Mouse (Mus musculus) brain, embryonic 14.5 days (tissue): Measurements from ENCODE around the gene Cry2.

Source experiments
- CTCF ChIP-seq: fragments of 200-500 bp; IDR thresholded peaks from 2 replicates; pipeline ENCODE4 v1.5.1; 2012; ENCODE audit warnings: inconsistent platforms, mild to moderate bottlenecking, moderate library complexity, borderline replicate concordance; ENCODE audit not compliant: insufficient read depth, insufficient read length; ENCODE audit errors: extremely low read depth
- POLR2A ChIP-seq: fragments of 200-500 bp; IDR thresholded peaks from 2 replicates; pipeline ENCODE4 v1.6.1; 2012; ENCODE audit warnings: mild to moderate bottlenecking, inconsistent platforms, borderline replicate concordance; ENCODE audit not compliant: poor library complexity, insufficient read depth, insufficient read length, severe bottlenecking; ENCODE audit errors: extremely low read depth

GRCm38 (mm10) chr2:92431611-92432179 is 2.1 kb downstream of the Cry2 start:
- no peak for TF ChIP-seq CTCF
- TF ChIP-seq POLR2A, result no peak
